Mouse (Mus musculus) regulatory T cell (primary cell): Measurements from ENCODE around the gene Bend7.

ENCODE experiments used
- in situ Hi-C: fragments of 300-600 bp; cut with MboI, MseI; formaldehyde crosslinking; loops from one replicate; pipeline ENCODE4 v1.15.1; 2025; ENCODE audit warnings: high pct_unique_total_duplicates

Gene Bend7

GRCm38 (mm10) chr2:4782809-4783641 lies 65.4 kb downstream of the Bend7 start:
- in situ Hi-C loops: no loop called here

GRCm38 (mm10) chr2:4784012-4784411 lies 66.4 kb downstream of the Bend7 start:
- in situ Hi-C loops: no loop called here

DNA sequence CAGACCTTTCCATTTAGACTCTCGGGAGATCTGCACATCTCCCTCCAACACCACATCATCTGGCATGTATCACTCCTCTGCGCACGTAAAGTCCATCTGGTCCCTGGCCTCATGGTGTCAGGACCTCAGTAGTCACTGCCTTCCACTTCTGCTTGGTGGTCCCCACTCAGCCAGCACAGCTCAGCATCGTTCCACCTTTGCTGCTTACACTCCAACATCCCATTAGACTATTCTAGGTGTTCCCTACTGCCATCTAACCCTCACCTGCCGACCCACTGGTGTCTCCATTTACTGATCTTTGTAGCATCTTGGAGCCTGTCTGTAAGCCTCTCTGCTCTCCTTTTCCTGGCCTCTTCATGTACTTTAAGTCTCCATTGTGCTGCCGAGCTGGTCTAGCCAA lies 67.4 kb downstream of the Bend7 start:
- in situ Hi-C loops: no loop called here

DNA sequence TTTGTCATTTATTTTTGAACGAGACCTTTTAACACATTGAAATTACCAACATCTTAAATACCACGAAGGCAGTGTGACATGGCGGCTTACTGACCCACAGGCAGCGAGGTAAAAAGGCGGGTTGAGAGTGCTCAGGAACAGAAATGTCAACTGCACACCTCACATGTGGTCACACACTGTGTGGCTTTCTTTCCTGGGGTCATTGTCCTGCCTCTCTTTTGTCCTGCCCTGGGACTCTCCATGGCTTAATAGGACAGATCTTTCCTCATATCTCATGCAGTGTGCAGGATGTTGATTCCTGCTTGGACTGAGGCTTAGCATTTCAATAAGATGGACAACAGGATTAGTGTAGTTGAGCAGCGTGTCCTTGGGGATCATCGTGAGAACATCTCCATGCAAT lies 69.6 kb downstream of the Bend7 start:
- in situ Hi-C loops: no loop called here

DNA sequence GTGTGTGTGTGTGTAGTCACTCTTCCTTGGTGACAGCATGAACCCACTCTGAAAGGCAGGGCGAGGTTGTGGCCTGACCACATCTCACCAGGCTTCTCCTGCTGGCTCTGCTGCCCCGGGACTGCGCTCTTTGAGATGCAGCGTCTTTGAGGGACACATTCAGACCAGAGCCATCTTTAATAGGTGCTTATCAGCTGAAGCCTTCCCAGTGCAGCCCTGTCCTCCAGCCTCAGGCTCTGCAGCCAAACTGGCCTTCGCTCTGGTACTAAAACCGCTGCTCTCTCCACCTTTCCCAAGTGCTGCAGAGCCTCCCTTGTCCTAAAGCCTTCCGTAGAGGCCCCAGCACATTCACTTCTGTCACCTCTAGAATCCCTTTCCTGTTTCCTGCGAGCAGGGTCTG lies 74.0 kb downstream of the Bend7 start:
- in situ Hi-C loops: no loop called here

DNA sequence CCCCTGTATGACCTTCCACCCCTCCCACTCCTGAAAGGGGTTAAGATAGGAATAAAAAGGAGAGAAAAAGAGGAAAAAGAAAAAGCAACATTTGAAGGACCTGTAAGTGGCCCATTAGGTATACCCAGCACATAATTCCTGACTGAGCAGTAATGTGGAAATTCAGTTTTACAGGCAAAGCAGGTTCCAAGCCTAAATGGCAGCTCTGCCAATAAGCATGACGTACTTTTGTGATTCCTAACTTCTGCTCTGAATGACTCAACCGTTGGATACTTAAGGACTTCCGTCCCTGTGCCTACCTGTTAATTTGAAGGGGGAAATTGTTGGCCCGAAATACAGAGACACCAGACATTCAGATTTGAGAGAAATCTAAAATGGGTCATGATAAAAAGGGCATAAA lies 74.9 kb downstream of the Bend7 start:
- in situ Hi-C loops: no loop called here

- in situ Hi-C loops: no loop called here
Observed at GRCm38 (mm10) chr2:4802395-4803176, 85.0 kb downstream of the Bend7 start.

GRCm38 (mm10) chr2:4816308-4816707 lies 98.7 kb downstream of the Bend7 start:
- in situ Hi-C loops: no loop called here

- in situ Hi-C loops: no loop called here
Observed at GRCm38 (mm10) chr2:4817678-4818077, 100.0 kb downstream of the Bend7 start.

- in situ Hi-C loops: no loop called here
Observed at GRCm38 (mm10) chr2:4820230-4820629, 102.6 kb downstream of the Bend7 start.

- in situ Hi-C loops: no loop called here
Observed at GRCm38 (mm10) chr2:4824067-4824466, 106.4 kb downstream of the Bend7 start.

DNA sequence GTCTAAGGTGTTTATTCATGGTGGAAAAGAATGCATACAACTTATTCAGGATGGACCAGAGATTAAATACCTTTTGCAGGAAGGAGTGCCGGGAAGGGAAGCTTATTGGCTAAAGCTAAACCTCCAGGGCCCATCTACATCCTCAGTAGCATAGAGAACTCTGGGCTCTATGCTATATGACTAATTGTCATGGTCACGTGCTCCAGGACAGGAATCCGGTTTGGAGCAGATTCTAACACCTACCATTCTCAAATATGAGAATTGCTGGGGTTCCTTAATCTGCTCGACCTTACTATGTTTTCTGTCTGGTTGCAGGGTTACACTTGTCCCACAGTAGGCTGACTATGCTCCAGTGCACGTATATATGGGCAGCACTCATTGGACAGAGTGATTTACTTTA lies 110.4 kb downstream of the Bend7 start:
- in situ Hi-C loops: no loop called here

DNA sequence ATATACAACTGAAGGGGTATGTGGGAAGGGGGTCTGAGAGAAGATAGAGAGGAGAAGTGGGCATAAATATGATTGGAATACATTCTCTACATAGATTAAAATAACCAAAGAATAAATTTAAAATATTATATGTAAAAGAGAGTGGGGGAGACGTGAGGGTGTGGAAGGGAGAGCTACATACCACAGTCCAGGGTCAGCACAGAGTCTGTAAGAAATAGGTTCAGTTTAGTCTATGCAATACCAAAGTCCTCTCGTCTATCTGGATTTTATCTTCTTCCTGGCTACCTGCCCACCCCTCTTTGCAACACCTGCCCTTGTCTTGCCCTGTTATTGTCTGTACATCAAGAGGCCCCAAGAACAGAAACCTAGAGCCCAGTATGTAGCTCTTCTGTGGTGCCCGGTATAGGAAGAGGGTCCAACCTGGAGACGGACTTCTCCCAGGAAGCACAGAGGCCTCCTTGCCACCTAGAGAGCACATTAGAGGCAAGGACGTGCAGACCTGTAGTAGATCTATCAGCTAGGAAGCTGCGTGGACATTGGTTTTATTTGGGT lies 110.9 kb downstream of the Bend7 start:
- in situ Hi-C loops: no loop called here

DNA sequence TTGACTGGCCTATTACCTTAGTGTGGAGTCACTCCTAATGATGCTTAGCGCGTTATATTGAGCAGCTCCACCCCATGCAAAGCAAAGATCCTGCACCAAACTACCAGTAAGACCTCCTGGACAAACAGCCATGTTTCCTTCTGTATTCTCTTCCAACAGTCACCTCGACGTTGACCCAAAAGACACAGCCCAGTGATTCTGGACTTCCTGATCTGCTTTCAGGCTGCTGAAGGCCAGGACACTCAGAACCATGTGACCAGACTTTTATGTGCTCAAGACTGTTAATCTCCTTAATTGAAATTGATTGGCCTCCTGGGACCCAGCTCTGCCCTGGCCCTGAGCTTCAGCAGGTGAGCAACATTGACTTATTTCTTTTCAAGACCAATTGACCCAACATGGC lies 111.4 kb downstream of the Bend7 start:
- in situ Hi-C loops: no loop called here

- in situ Hi-C loops: no loop called here
Observed at GRCm38 (mm10) chr2:4829489-4830065, 111.9 kb downstream of the Bend7 start.

GRCm38 (mm10) chr2:4831493-4831892 lies 113.9 kb downstream of the Bend7 start:
- in situ Hi-C loops: no loop called here

- in situ Hi-C loops: no loop called here
Observed at GRCm38 (mm10) chr2:4832166-4832565, 114.5 kb downstream of the Bend7 start.

DNA sequence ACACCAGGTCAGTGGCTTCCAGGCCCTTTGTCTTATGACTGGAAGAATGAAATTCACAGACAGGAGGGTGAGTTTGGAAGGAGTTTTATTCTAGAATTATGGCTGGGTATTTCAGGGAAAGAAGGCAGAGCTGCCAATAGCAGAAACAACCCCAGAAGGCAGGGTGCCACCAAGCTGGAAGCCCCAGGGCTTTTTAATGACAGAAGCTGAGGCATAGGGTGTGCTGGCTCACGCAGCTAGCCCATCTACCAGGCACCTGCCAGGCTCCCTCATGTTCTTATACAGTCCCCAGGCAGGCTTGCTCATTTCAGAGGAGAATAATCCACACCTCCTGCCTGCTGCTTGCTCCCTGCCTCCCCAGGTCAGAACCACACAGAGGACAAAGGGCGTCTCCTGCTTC lies 131.8 kb downstream of the Bend7 start:
- in situ Hi-C loops: no loop called here
